33 mouse cellular contexts compared by ENCODE assay signal in the genomic region with DNA sequence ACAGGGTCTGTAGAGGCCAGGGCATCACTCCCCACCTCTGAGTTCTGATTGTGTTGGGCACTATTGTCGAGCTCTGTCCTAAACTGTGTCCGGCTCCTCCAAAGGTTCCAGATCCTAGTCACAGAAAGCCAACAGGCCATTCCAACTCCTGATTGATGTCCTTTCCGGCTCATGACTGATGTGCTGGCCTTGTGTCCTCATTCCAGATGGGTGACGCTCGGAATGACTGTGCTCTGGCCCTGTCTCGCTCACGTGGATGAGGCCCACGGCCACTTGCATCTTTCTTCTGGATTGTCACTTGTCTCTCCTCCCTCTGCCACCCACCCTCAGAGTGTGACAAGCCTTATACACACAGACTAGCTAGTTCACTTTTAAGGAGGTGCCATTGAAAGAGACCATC. TPM values are rescaled to one million over a fixed set of nuclear protein-coding genes. Genes with fewer than 3 reads are reported as not detected.
DNase-seq lines count a peak whose midpoint lies in the region; ATAC-seq and TF ChIP-seq lines count a peak whose summit lies in the region.
"Had no signal": no experiment of that assay in that cellular context is flagged by ENCODE, and none has a peak within 500 bp of the region (broad histone marks: within the 10 kb centered on the region; RNA-seq: fewer than 3 reads in every experiment).

No protein-coding gene starts in this region.

- 51% methylated on average over 8 of the region's 8 CpGs for WGBS in lung, embryonic 14.5 days
- WGBS in embryonic facial prominence, embryonic 10.5 days: 89% methylated on average over 8 of the region's 8 CpGs

- peak overlapping the region; percentile 56 for H3K27ac ChIP-seq in lung, embryonic 14.5 days (ENCODE audit: low read depth)
- H3K27ac ChIP-seq in embryonic facial prominence, embryonic 10.5 days (replicated peaks): peak overlapping the region; percentile 69
- H3K27ac ChIP-seq: embryonic facial prominence, embryonic 12.5 days; forebrain, embryonic 12.5 days; hindbrain, embryonic 12.5 days; limb, embryonic 12.5 days; liver, embryonic 13.5 days; midbrain, embryonic 10.5 days had no signal

- no peak overlapping the region for H3K4me3 ChIP-seq in lung, embryonic 14.5 days (ENCODE audit: low read depth, low read length)
- no peak overlapping the region for H3K4me3 ChIP-seq in embryonic facial prominence, embryonic 10.5 days
- H3K4me3 ChIP-seq: embryonic facial prominence, embryonic 12.5 days; forebrain, embryonic 12.5 days; heart, embryonic 13.5 days; hindbrain, embryonic 12.5 days; limb, embryonic 12.5 days; liver, embryonic 13.5 days; midbrain, embryonic 10.5 days had no signal

- H3K27me3 ChIP-seq in lung, embryonic 14.5 days (ENCODE audit: insufficient read depth, low read length): no peaks in the 10 kb centered on the region
- H3K27me3 ChIP-seq in embryonic facial prominence, embryonic 10.5 days (replicated peaks; ENCODE audit: low read depth, poor library complexity, severe bottlenecking): no peaks in the 10 kb centered on the region
- H3K27me3 ChIP-seq: embryonic facial prominence, embryonic 12.5 days; heart, embryonic 13.5 days; hindbrain, embryonic 12.5 days; limb, embryonic 12.5 days; liver, embryonic 13.5 days had no signal

- no peaks in the 10 kb centered on the region for H3K9me3 ChIP-seq in lung, embryonic 14.5 days (ENCODE audit: low read depth, low read length)
- H3K9me3 ChIP-seq in embryonic facial prominence, embryonic 10.5 days: no peaks in the 10 kb centered on the region
- H3K9me3 ChIP-seq: embryonic facial prominence, embryonic 12.5 days; forebrain, embryonic 12.5 days; heart, embryonic 13.5 days; hindbrain, embryonic 12.5 days; limb, embryonic 12.5 days; liver, embryonic 13.5 days; midbrain, embryonic 10.5 days had no signal

- DNase-seq in lung, embryonic 14.5 days: no peak
- DNase-seq in lung, postnatal 25 days (ENCODE audit: low spot score): no peak
- peak; percentile 89 for DNase-seq in adrenal gland, adult 8-10 months
- DNase-seq in embryonic facial prominence, embryonic 10.5 days (ENCODE audit: low spot score): no peak
- peak; percentile 53 for DNase-seq in lung, postnatal 36 days
- no peak for DNase-seq in T-cell, adult 2 months (ENCODE audit: low spot score)
- DNase-seq in cerebellum, postnatal 10 days: no peak
- DNase-seq in urinary bladder, postnatal 36 days (ENCODE audit: low spot score in 2 of 2): no peak
- DNase-seq: cerebellum, adult 9-10 months; heart, postnatal 14 days; kidney, postnatal 36 days; layer of hippocampus, postnatal 36 days; liver, embryonic 13.5 days; right cerebral cortex, adult 18-20 months; right cerebral cortex, postnatal 4 days; thymus, adult 18-20 months; thymus, postnatal 36 days had no signal

- no peaks in the 10 kb centered on the region for H3K36me3 ChIP-seq in lung, embryonic 14.5 days (ENCODE audit: insufficient read depth)
- H3K36me3 ChIP-seq in embryonic facial prominence, embryonic 10.5 days (replicated peaks): no peaks in the 10 kb centered on the region
- H3K36me3 ChIP-seq: embryonic facial prominence, embryonic 12.5 days; forebrain, embryonic 12.5 days; heart, embryonic 13.5 days; hindbrain, embryonic 12.5 days; limb, embryonic 12.5 days; liver, embryonic 13.5 days; midbrain, embryonic 10.5 days had no signal

- no peak overlapping the region for H3K4me2 ChIP-seq in lung, embryonic 14.5 days
- H3K4me2 ChIP-seq: embryonic facial prominence, embryonic 12.5 days; forebrain, embryonic 12.5 days; heart, embryonic 13.5 days; hindbrain, embryonic 12.5 days; limb, embryonic 12.5 days; liver, embryonic 13.5 days had no signal

- H3K4me1 ChIP-seq in lung, embryonic 14.5 days (ENCODE audit: insufficient read depth): peaks cover 65% of the 10 kb centered on the region
- H3K4me1 ChIP-seq in embryonic facial prominence, embryonic 10.5 days: peaks cover 48% of the 10 kb centered on the region

- ATAC-seq in lung, embryonic 14.5 days (ENCODE audit: insufficient read depth): no peak
- ATAC-seq: intestine, postnatal 0 days had no signal

- no peak for TF ChIP-seq CTCF in lung, embryonic 14.5 days (IDR thresholded peaks at IDR 0.05; ENCODE audit: low read depth)

- H3K9ac ChIP-seq in lung, embryonic 14.5 days: no peak overlapping the region
- H3K9ac ChIP-seq: embryonic facial prominence, embryonic 12.5 days; forebrain, embryonic 12.5 days; heart, embryonic 13.5 days; hindbrain, embryonic 12.5 days; limb, embryonic 12.5 days; liver, embryonic 13.5 days had no signal

RNA-seq across cellular contexts. Expression of a gene that starts 18.1 kb away (rescaled TPM):
- polyA plus RNA-seq in lung, embryonic 14.5 days (2014; fragmentation: Nextera tagmentation; extraction: Ambion mirVana): 165 and 171 TPM in 2 replicates
- total RNA-seq in adrenal gland, adult 8-10 months (2022): 100 to 1,000 TPM in 2 of 4 experiments, 10 to 100 TPM in 2; 35.2 to 174 (median 104) TPM
- 50.1 and 65.4 TPM in 2 replicates for polyA plus RNA-seq in embryonic facial prominence, embryonic 10.5 days (2016; fragmentation: Nextera tagmentation; extraction: Ambion mirVana)

RNA-seq across cellular contexts. Expression of a gene that starts 42.9 kb away (rescaled TPM):
- polyA plus RNA-seq in lung, embryonic 14.5 days (2014; fragmentation: Nextera tagmentation; extraction: Ambion mirVana): not detected in 2 replicates
- not detected for total RNA-seq in adrenal gland, adult 8-10 months (2022)
- not detected in 2 replicates for polyA plus RNA-seq in embryonic facial prominence, embryonic 10.5 days (2016; fragmentation: Nextera tagmentation; extraction: Ambion mirVana)
- total RNA-seq: common myeloid progenitor, adult 5-6 weeks; ES-E14; gastrocnemius, adult 8-10 months; granulocyte monocyte progenitor cell, adult 5-6 weeks; heart, postnatal 14 days; layer of hippocampus, adult 8-10 months; layer of hippocampus, postnatal 36 days; left cerebral cortex, postnatal 10 days; midbrain, postnatal 0 days had no signal
- polyA plus RNA-seq: embryonic facial prominence, embryonic 12.5 days; forebrain, embryonic 12.5 days; hindbrain, embryonic 12.5 days; limb, embryonic 12.5 days; macrophage; midbrain, embryonic 10.5 days; midbrain, postnatal 0 days; neural tube, embryonic 14.5 days had no signal

Comparison
In these comparisons a context has a peak if more than half of its experiments do, and no peak if none do; other contexts are left out.
1. DNase-seq: peak in adrenal gland, adult 8-10 months (single experiment) and lung, postnatal 36 days (single experiment); none in lung, embryonic 14.5 days (single experiment), lung, postnatal 25 days (single experiment), embryonic facial prominence, embryonic 10.5 days (single experiment), T-cell, adult 2 months (single experiment), cerebellum, postnatal 10 days (0 of 2) and urinary bladder, postnatal 36 days (0 of 2).